Mouse (Mus musculus) G1E-ER4 (cell line): Measurements from ENCODE around the gene Gpank1. TPM values are rescaled to one million over a fixed set of nuclear protein-coding genes. Genes with fewer than 3 reads are reported as not detected.

Experiments used
- GATA1 ChIP-seq: IDR thresholded peaks from one replicate; pipeline ENCODE4 v1.8.0; 2012; ENCODE audit warnings: low read length, inconsistent platforms
- polyA plus RNA-seq: library from polyadenylated mRNA; stranded (reverse); fragments of >175 nt; gene quantifications from 2 replicates; pipeline ENCODE4 v1.2.3, GENCODE M21; 2012

Gene Gpank1
- polyA plus RNA-seq, 1 experiment, result 85.8 TPM

DNA sequence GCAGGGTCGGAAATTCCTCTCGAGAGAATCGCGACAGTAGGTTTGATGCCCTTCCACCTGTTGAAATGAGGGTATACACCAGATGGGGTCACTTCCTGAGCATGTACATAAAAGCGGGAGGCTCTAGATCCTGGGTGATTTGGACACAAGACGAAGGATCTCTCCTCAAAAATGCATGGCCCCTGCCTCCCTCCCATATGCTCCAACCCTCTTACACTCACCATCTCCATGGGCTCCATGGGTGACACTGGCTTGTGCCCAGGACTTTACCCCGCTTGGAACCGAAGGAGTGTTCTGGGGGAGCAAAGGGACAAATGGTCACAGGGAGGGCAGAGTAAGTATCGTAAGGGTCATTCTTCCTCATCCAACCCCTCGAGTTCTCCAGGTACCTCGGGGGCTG lies 40.2 kb downstream of the Gpank1 start:
- no peak for TF ChIP-seq GATA1

- no peak for TF ChIP-seq GATA1
These were observed 40.9 kb downstream of the Gpank1 start for GRCm38 (mm10) chr17:35162121-35162520.

DNA sequence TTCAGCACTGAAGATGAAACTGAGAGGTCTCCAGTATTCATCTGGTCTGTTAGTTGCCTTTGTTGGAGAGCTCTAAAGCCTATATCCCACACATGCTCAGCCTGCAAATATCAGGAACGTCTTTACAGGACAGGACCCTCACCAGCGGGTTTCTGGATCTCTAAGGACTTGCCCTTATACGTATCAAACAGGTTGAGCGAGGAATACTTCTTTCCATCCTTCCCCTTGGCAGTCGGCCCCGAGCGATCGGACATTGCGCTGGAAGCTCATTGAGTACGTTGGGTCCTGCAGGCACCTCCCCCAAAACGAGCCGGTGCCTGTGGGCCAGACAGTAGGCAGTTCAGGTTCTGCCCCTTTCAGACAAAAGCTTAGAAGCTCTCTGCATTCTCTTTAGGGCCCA lies 41.5 kb downstream of the Gpank1 start:
- TF ChIP-seq GATA1, result no peak

DNA sequence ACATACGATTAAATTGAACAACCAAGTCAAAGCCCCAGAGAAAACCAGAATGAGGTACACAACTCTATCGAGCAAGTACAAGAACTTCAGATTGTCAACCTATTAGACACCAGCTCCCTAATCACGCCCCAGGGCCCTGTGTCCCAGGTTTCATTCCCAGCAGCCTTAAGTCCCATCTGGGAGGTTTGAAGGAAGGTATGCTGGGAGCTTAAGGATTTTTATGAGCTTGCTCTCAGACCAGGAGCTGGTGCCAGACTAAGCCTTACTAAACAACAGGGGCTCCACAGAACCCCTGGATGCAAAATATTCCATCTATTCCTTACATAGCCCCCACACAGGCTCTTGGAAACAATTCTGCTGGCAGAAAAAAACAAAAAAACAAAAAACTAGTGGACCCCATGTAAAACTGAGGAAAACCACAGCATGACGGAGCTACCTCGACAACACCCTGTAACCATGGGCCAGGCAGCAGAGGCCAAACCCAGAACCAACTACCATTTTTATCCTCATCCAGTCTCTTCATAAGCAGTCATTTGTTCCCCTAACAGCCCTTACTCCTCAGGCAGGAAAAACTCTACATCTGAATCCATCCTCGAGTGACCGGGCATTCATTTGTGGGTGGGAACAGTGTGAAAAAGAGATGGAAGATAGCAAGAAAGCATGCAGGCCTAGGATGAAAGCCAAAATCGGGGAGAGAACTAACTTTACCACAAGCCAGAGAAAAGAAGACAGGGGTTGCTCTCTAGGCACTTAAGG lies 42.2 kb downstream of the Gpank1 start:
- no peak for TF ChIP-seq GATA1

GRCm38 (mm10) chr17:35164218-35164567 lies 42.9 kb downstream of the Gpank1 start:
- no peak for TF ChIP-seq GATA1

DNA sequence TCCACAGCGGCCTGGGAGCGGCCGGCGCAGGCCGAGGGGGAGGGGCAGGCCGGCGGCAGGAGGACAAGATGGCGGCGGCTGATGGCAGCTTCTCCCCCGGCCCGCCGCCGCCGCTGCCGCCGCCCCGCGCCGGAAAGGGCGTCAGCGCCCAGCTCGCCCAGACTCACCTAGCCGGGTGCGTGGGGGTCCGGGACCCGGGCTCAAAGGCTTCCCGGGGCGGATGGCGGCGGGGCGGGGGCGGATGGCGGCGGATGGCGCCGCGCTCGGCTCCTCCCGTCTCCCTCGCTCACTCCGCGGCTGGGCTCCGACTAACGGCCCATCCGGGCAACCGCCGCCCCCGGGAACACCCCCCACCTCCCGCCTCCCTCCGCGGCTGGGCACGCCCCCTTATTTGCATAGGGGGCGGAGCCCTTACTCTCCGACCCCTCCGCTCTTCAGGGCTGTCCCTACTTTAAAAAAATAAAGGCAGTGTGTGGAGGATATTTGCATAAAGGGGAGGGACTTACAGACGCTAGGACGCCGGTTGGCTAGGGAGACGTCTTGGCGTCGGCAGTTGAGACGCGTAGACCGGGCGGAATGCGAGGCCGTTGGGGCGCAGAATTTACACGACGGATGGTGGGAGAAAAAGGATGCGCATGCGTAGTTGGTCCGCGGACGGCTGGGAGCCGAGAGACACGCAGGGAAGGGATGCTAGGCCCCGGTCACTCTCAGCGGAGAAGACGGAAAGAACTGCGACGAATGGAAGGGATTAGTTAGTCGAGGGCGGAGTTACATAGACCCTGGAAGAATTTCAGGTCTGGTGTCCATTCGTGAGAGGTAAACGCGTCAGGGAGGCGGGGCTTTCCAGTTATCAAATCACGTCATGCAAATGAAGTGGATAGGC lies 43.6 kb downstream of the Gpank1 start, which contains the start of gene Prrc2a:
Gene Prrc2a (minus strand): TSS at position 330 of the 883 bp plus-strand sequence.
- no peak for TF ChIP-seq GATA1

DNA sequence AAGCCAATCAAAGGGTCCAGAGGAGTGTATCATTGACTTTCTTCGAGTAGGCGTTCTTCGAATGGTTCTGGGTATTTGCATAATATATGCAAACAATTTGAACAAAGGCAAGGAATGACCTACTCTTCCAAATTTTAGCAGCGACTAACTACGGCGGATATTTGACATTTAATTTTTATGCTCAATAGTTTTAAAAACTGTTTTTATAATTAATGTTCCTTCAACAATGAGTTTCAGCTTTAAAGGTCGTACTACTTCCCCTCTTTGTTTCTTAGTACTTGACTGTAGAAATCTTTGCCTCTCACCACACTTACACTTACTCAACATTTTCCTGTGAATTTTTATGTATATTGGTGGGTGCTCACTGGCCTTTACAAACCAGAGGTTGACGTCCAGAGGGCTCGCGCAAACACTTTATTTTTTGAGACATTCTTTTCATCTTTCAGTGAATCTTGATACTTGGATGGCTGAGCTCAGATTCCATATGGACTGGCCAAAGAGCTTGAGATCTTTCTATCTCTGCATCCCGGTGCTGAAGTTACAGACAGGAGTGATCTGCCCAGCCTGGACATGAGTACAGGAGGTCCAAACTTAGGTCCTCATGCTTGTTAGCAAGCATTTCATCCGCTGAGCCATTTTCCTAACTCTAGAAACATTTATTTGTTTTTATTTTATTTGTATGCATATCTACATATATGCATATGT lies 44.3 kb downstream of the Gpank1 start:
- TF ChIP-seq GATA1, result no peak

- no peak for TF ChIP-seq GATA1
These were observed 45.2 kb downstream of the Gpank1 start for GRCm38 (mm10) chr17:35166352-35167035.

- no peak for TF ChIP-seq GATA1
These were observed 46.5 kb downstream of the Gpank1 start for GRCm38 (mm10) chr17:35167794-35168193.

GRCm38 (mm10) chr17:35168541-35169207 lies 47.4 kb downstream of the Gpank1 start:
- TF ChIP-seq GATA1, result no peak

GRCm38 (mm10) chr17:35172445-35173234 lies 51.4 kb downstream of the Gpank1 start:
- TF ChIP-seq GATA1, result no peak

GRCm38 (mm10) chr17:35173329-35173728 lies 52.1 kb downstream of the Gpank1 start:
- no peak for TF ChIP-seq GATA1

Other genes starting within 250 kb of the Gpank1 start
- 24.4 and 27.6 TPM in 2 replicates for gene Zbtb12, start 242.0 kb upstream of the Gpank1 start, polyA plus RNA-seq
- not detected in 2 replicates for gene Gm20547, start 239.4 kb upstream of the Gpank1 start, polyA plus RNA-seq
- gene C2, start 223.2 kb upstream of the Gpank1 start, polyA plus RNA-seq, result 0.49 and 1.3 TPM in 2 replicates
- 352 and 449 TPM in 2 replicates for gene Ehmt2, start 223.0 kb upstream of the Gpank1 start, polyA plus RNA-seq
- gene Slc44a4, start 207.0 kb upstream of the Gpank1 start, polyA plus RNA-seq, result not detected in 2 replicates
- gene Neu1, start 190.2 kb upstream of the Gpank1 start, polyA plus RNA-seq, result 12.3 and 17.6 TPM in 2 replicates
- 0.33 and 0.36 TPM in 2 replicates for gene Hspa1b, start 162.2 kb upstream of the Gpank1 start, polyA plus RNA-seq
- 0.12 TPM in 1 of 2 replicates, not detected in the other for gene Gm20481, start 151.5 kb upstream of the Gpank1 start, polyA plus RNA-seq
- gene Hspa1a, start 149.3 kb upstream of the Gpank1 start, polyA plus RNA-seq, result not detected in 2 replicates
- 0.02 TPM in 1 of 2 replicates, not detected in the other for gene Hspa1l, start 148.8 kb upstream of the Gpank1 start, polyA plus RNA-seq
- 309 and 320 TPM in 2 replicates for gene Lsm2, start 139.6 kb upstream of the Gpank1 start, polyA plus RNA-seq
- 965 and 1,080 TPM in 2 replicates for gene Vars, start 120.5 kb upstream of the Gpank1 start, polyA plus RNA-seq
- gene Vwa7, start 104.9 kb upstream of the Gpank1 start, polyA plus RNA-seq, result 1.0 and 1.4 TPM in 2 replicates
- 40.3 and 64.9 TPM in 2 replicates for gene Sapcd1, start 93.4 kb upstream of the Gpank1 start, polyA plus RNA-seq
- 7.0 and 7.1 TPM in 2 replicates for gene Msh5, start 74.7 kb upstream of the Gpank1 start, polyA plus RNA-seq
- gene Clic1, start 71.5 kb upstream of the Gpank1 start, polyA plus RNA-seq, result 168 and 216 TPM in 2 replicates
- gene Ddah2, start 62.4 kb upstream of the Gpank1 start, polyA plus RNA-seq, result 156 and 185 TPM in 2 replicates
- gene Ly6g6c, start 56.1 kb upstream of the Gpank1 start, polyA plus RNA-seq, result not detected in 2 replicates
- not detected in 2 replicates for gene Mpig6b, start 55.3 kb upstream of the Gpank1 start, polyA plus RNA-seq
- not detected in 2 replicates for gene Ly6g6e, start 44.6 kb upstream of the Gpank1 start, polyA plus RNA-seq
- gene Ly6g6d, start 43.4 kb upstream of the Gpank1 start, polyA plus RNA-seq, result 0.22 TPM in 1 of 2 replicates, not detected in the other
- gene Ly6g6f, start 35.8 kb upstream of the Gpank1 start, polyA plus RNA-seq, result 0.05 and 0.06 TPM in 2 replicates
- 112 and 148 TPM in 2 replicates for gene Abhd16a, start 32.2 kb upstream of the Gpank1 start, polyA plus RNA-seq
- gene Ly6g5c, start 13.2 kb upstream of the Gpank1 start, polyA plus RNA-seq, result not detected in 2 replicates
- 0.08 and 0.15 TPM in 2 replicates for gene Ly6g5b, start 6.0 kb upstream of the Gpank1 start, polyA plus RNA-seq
- gene Csnk2b, start 598 bp downstream of the Gpank1 start, polyA plus RNA-seq, result 66.1 and 68.9 TPM in 2 replicates
- 11.4 and 13.3 TPM in 2 replicates for gene D17H6S53E, start 4.9 kb downstream of the Gpank1 start, polyA plus RNA-seq
- gene Apom, start 10.6 kb downstream of the Gpank1 start, polyA plus RNA-seq, result 0.23 and 0.27 TPM in 2 replicates
- 685 and 826 TPM in 2 replicates for gene Bag6, start 13.7 kb downstream of the Gpank1 start, polyA plus RNA-seq
- gene Prrc2a, start 43.4 kb downstream of the Gpank1 start, polyA plus RNA-seq, result 1,478 and 1,496 TPM in 2 replicates
- not detected in 2 replicates for gene Aif1, start 54.6 kb downstream of the Gpank1 start, polyA plus RNA-seq
- 0.39 and 0.49 TPM in 2 replicates for gene Lst1, start 67.0 kb downstream of the Gpank1 start, polyA plus RNA-seq
- 0.09 and 0.12 TPM in 2 replicates for gene Ltb, start 73.0 kb downstream of the Gpank1 start, polyA plus RNA-seq
- gene Tnf, start 80.6 kb downstream of the Gpank1 start, polyA plus RNA-seq, result not detected in 2 replicates
- not detected in 2 replicates for gene Lta, start 83.9 kb downstream of the Gpank1 start, polyA plus RNA-seq
- gene Gm16181, start 99.4 kb downstream of the Gpank1 start, polyA plus RNA-seq, result not detected in 2 replicates
- 2.2 and 2.7 TPM in 2 replicates for gene Atp6v1g2, start 112.2 kb downstream of the Gpank1 start, polyA plus RNA-seq
- 39.6 and 44.3 TPM in 2 replicates for gene Nfkbil1, start 114.3 kb downstream of the Gpank1 start, polyA plus RNA-seq
- 326 and 338 TPM in 2 replicates for gene Ddx39b, start 120.3 kb downstream of the Gpank1 start, polyA plus RNA-seq
- gene H2-D1, start 141.3 kb downstream of the Gpank1 start, polyA plus RNA-seq, result 56.7 and 69.0 TPM in 2 replicates
- not detected in 2 replicates for gene H2-Q1, start 198.9 kb downstream of the Gpank1 start, polyA plus RNA-seq
- not detected in 2 replicates for gene H2-Q2, start 220.8 kb downstream of the Gpank1 start, polyA plus RNA-seq